Mouse (Mus musculus): Measurements from ENCODE around the gene Sult6b2. TPM values are rescaled to one million over a fixed set of nuclear protein-coding genes. Genes with fewer than 3 reads are reported as not detected.

Sult6b2 gene
- polyA plus RNA-seq, 1 experiment from 2014 or later: 0.16 TPM

DNA sequence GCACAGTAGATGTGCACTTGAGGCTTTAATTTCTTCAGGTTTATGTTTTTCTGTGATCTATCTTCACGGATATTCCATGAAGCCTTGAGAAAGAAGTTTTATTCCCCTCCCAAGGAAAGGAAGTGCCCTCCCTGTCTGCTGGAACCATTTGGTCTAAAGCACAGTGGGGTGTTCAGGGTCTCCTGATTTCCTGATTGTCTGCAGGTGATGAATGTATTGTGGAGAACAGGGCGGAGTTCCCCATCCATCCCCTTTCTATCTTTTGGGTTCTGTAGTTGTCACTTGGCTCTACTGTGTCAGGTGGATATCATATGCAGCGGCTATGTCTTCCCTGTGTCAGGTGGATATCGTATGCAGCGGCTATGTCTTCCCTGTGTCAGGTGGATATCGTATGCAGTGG, 62.5 kb downstream of the Sult6b2 start:
- H3K9me3 ChIP-seq (ENCODE audit: control insufficient read depth, low read length): no peaks in the 10 kb centered on the region
- no peak overlapping the region for H3K9ac ChIP-seq (ENCODE audit: low read length)
- DNase-seq (ENCODE audit: low spot score, missing footprints) (no peak), ATAC-seq (ENCODE audit: low FRiP score) (no peak)
- H3K4me1 ChIP-seq (ENCODE audit: control insufficient read depth, insufficient read depth, low read length): no peaks in the 10 kb centered on the region
- H3K27ac ChIP-seq (ENCODE audit: low read depth, low read length): no peak overlapping the region
- H3K27me3 ChIP-seq (ENCODE audit: control insufficient read depth, insufficient read depth, low read length): no peaks in the 10 kb centered on the region
- WGBS: 87% methylated on average over 6 of the region's 6 CpGs
- H3K36me3 ChIP-seq (ENCODE audit: control insufficient read depth, insufficient read depth, low read length): no peaks in the 10 kb centered on the region
- H3K4me3 ChIP-seq (ENCODE audit: low read depth, low read length): no peak overlapping the region
- H3K4me2 ChIP-seq: no peak overlapping the region

GRCm38 (mm10) chr6:142738637-142739036, 65.7 kb downstream of the Sult6b2 start:
- H3K27ac ChIP-seq (ENCODE audit: low read depth, low read length): no peak overlapping the region
- H3K4me1 ChIP-seq (ENCODE audit: control insufficient read depth, insufficient read depth, low read length): no peaks in the 10 kb centered on the region
- DNase-seq (ENCODE audit: low spot score, missing footprints) (no peak), ATAC-seq (ENCODE audit: low FRiP score) (no peak)
- no peaks in the 10 kb centered on the region for H3K36me3 ChIP-seq (ENCODE audit: control insufficient read depth, insufficient read depth, low read length)
- no peak overlapping the region for H3K4me2 ChIP-seq
- no peaks in the 10 kb centered on the region for H3K27me3 ChIP-seq (ENCODE audit: control insufficient read depth, insufficient read depth, low read length)
- no peak overlapping the region for H3K4me3 ChIP-seq (ENCODE audit: low read depth, low read length)
- H3K9me3 ChIP-seq (ENCODE audit: control insufficient read depth, low read length): no peaks in the 10 kb centered on the region
- no peak overlapping the region for H3K9ac ChIP-seq (ENCODE audit: low read length)
- WGBS: 88% methylated on average over 6 of the region's 6 CpGs

DNA sequence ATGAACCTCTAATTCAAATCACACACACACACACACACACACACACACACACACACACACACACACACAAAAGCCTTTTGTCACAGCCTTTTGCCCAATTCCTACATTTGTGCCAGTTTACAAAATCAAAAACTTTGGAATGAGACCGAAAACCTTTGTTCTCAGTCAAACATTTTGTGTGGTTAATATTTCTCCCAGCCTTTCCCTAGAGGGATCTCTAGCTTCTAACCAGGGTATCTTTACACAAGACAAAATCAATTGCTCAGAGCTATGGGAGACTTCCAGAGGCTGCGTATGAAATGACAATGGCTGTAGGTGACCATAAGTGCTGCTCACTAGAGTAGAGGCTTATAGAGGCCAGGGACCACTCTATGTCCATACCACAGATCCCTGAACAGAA, 66.1 kb downstream of the Sult6b2 start:
- H3K36me3 ChIP-seq (ENCODE audit: control insufficient read depth, insufficient read depth, low read length): no peaks in the 10 kb centered on the region
- H3K27me3 ChIP-seq (ENCODE audit: control insufficient read depth, insufficient read depth, low read length): no peaks in the 10 kb centered on the region
- WGBS: 92% methylated on average over 2 of the region's 2 CpGs
- DNase-seq (ENCODE audit: low spot score, missing footprints) (no peak), ATAC-seq (ENCODE audit: low FRiP score) (no peak)
- H3K4me1 ChIP-seq (ENCODE audit: control insufficient read depth, insufficient read depth, low read length): no peaks in the 10 kb centered on the region
- H3K27ac ChIP-seq (ENCODE audit: low read depth, low read length): no peak overlapping the region
- no peak overlapping the region for H3K4me2 ChIP-seq
- no peaks in the 10 kb centered on the region for H3K9me3 ChIP-seq (ENCODE audit: control insufficient read depth, low read length)
- H3K9ac ChIP-seq (ENCODE audit: low read length): no peak overlapping the region
- H3K4me3 ChIP-seq (ENCODE audit: low read depth, low read length): no peak overlapping the region

DNA sequence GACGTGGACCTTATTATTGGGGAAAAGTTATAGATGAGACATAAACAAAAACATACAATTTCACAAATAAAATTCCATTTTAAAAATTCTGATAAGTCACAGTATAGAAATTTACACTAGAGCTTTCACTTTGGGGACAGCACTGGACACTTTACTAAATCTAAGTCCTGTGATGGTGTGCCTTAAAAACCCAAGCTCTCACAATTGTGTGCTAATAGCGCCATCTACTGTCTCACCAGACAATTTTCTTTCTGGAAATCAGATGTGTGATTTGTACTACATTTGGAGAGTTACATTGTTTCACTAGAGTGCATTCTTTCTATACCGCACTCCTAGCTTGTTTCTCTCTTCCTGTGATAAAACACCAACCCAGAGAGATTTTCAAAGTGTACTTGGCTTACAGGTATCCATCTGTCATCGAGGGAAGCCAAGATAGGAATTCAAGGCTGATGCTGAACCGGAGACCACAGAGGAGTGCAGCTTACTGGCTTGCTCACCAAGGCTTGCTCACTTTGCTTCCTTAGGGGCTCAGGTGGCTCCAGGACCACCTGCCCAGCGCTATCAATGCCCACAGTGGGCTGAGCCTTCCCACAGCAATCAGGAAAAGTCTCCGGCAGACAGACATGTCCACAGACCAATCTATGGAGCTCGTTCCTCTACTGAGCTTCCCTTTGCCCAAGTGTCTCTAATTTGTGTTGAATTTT, 68.8 kb downstream of the Sult6b2 start:
- H3K9me3 ChIP-seq (ENCODE audit: control insufficient read depth, low read length): no peaks in the 10 kb centered on the region
- no peak overlapping the region for H3K9ac ChIP-seq (ENCODE audit: low read length)
- H3K27me3 ChIP-seq (ENCODE audit: control insufficient read depth, insufficient read depth, low read length): no peaks in the 10 kb centered on the region
- H3K36me3 ChIP-seq (ENCODE audit: control insufficient read depth, insufficient read depth, low read length): no peaks in the 10 kb centered on the region
- no peak overlapping the region for H3K27ac ChIP-seq (ENCODE audit: low read depth, low read length)
- 47% methylated on average over 8 of the region's 8 CpGs for WGBS
- H3K4me1 ChIP-seq (ENCODE audit: control insufficient read depth, insufficient read depth, low read length): no peaks in the 10 kb centered on the region
- no peak overlapping the region for H3K4me2 ChIP-seq
- ATAC-seq (ENCODE audit: low FRiP score) (peak; percentile 61; the same call in 1 of the 2 replicates), DNase-seq (ENCODE audit: low spot score, missing footprints) (peak; percentile 88)
- no peak overlapping the region for H3K4me3 ChIP-seq (ENCODE audit: low read depth, low read length)

Other genes with a start within 250 kb of the Sult6b2 start
- gene Kcnj8, start 232.9 kb downstream of the Sult6b2 start, polyA plus RNA-seq (2014; fragmentation: Nextera tagmentation; extraction: Ambion mirVana): 6.6 and 8.2 TPM in 2 replicates
- gene Abcc9, start 102.2 kb downstream of the Sult6b2 start, polyA plus RNA-seq (2014; fragmentation: Nextera tagmentation; extraction: Ambion mirVana): 2.4 and 2.8 TPM in 2 replicates
- 133 and 136 TPM in 2 replicates for gene Cmas, start 47.8 kb downstream of the Sult6b2 start, polyA plus RNA-seq (2014; fragmentation: Nextera tagmentation; extraction: Ambion mirVana)
- gene St8sia1, start 159.9 kb upstream of the Sult6b2 start, polyA plus RNA-seq (2014; fragmentation: Nextera tagmentation; extraction: Ambion mirVana): 3.8 and 5.4 TPM in 2 replicates

All from midbrain, embryonic 11.5 days (tissue).